Mouse (Mus musculus): Measurements from ENCODE around the gene Cd59a. TPM values are rescaled to one million over a fixed set of nuclear protein-coding genes. Genes with fewer than 3 reads are reported as not detected.
"Not testable (repeated sequence)": the region's sequence is repeated elsewhere in the genome, so short reads cannot be mapped to it uniquely, and the experiment has no call there.

The Cd59a gene
- not detected in 2 replicates for polyA plus RNA-seq (2012)

GRCm38 (mm10) chr2:104095741-104096213 is at the start of gene Cd59a:
Gene Cd59a, plus strand, starts transcription at chr2:104095801.
- no peak for TF ChIP-seq GATA1 (IDR thresholded peaks at IDR 0.05; ENCODE audit: low read length)

DNA sequence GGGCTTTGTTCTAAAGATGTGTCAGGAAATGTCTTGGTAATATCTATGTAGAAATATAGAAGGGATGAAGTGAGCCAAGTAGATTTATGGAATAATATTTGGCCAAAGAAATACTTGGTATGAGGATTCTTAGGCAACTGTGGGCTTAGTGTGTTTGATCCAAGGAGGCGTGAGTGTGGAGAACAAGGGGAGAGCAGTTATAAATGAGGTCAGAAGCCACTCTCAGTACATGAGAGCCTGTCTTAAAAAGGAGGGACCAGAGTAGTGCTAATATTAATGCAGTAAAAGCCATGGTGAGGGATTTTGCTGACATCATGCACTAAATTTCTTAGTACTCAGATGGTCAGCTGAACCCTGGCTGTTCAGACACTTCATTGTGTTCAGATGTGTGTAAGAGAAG is 37.2 kb upstream of the Cd59a start:
- TF ChIP-seq GATA1 (IDR thresholded peaks at IDR 0.05; ENCODE audit: low read length) = no peak

GRCm38 (mm10) chr2:104058954-104059353 is 36.6 kb upstream of the Cd59a start:
- TF ChIP-seq GATA1 (IDR thresholded peaks at IDR 0.05; ENCODE audit: low read length) = no peak

GRCm38 (mm10) chr2:104059786-104060185 is 35.8 kb upstream of the Cd59a start:
- TF ChIP-seq GATA1 (IDR thresholded peaks at IDR 0.05; ENCODE audit: low read length) = no peak

GRCm38 (mm10) chr2:104060996-104061395 is 34.6 kb upstream of the Cd59a start:
- TF ChIP-seq GATA1 (IDR thresholded peaks at IDR 0.05; ENCODE audit: low read length) = no peak

DNA sequence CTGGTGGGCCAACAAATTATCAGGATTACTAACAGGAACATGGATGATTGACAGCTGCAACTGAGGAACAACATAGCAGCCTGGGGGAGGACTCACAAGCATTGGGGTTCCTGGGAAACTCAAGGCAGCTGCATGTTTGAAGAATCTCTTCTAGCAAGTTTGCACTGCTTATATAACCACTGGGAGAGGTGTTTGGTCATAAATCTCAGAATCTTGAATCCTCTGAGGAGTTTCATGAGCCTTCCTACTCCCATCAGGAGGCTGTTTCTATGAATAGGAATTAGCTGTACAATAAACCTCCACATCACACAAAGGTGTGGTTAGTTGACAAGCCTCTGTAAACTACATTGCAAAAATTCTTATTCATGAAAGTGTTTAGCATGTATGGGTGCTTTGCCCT is 32.9 kb upstream of the Cd59a start:
- TF ChIP-seq GATA1 (IDR thresholded peaks at IDR 0.05; ENCODE audit: low read length) = no peak

DNA sequence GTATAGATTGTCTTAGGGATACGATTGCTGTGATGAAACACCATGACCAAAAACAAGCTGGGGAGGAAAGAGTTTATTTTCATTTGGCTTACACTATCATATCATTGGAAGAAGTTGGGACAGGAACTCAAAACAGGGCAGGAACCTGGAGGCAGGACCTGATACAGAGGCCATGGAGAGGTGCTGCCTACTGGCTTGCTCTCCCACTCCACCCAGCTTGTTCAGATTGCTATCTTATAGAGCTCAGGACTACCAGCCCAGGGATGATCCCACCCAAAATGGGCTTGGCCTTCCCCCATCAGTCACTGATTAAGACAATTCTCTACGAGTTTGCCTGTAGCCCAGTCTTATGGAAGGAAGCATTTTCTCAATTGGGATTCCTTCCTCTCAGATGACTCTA is 31.4 kb upstream of the Cd59a start:
- no peak for TF ChIP-seq GATA1 (IDR thresholded peaks at IDR 0.05; ENCODE audit: low read length)

GRCm38 (mm10) chr2:104065526-104065925 is 30.1 kb upstream of the Cd59a start, which contains the start of gene Gm10912:
Gene Gm10912, plus strand, starts transcription at chr2:104065826.
- not testable (repeated sequence) for TF ChIP-seq GATA1 (IDR thresholded peaks at IDR 0.05; ENCODE audit: low read length)

- not testable (repeated sequence) for TF ChIP-seq GATA1 (IDR thresholded peaks at IDR 0.05; ENCODE audit: low read length)
These were observed 27.2 kb upstream of the Cd59a start, which contains the start of gene Gm10799 for GRCm38 (mm10) chr2:104068450-104068849. Gene Gm10799, minus strand, starts transcription at chr2:104068550.

GRCm38 (mm10) chr2:104069704-104070185 is 25.9 kb upstream of the Cd59a start, which contains the start of gene Cd59b:
Gene Cd59b, plus strand, starts transcription at chr2:104069849.
- TF ChIP-seq GATA1 (IDR thresholded peaks at IDR 0.05; ENCODE audit: low read length) = no peak

DNA sequence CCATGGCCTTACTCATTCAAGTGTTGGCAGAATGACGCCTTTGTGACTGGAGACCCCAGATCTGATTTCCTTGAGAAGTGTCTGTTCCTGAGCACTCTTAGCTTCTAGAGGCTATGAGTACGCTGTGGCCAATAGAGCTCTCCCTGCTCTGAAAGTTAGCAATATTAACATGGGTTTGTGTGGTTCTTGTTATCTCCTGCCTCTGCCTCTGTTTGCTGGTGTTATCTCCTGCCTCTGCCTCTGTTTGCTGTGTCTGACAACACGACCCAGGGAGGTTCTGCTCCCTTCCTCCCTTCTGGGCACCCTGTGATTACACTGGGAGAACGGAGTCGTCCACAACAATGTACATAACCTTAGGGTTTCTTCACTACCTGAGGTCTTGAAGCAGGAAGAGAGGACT is 17.3 kb upstream of the Cd59a start:
- TF ChIP-seq GATA1 (IDR thresholded peaks at IDR 0.05; ENCODE audit: low read length) = peak; percentile 47

GRCm38 (mm10) chr2:104082474-104082873 is 13.1 kb upstream of the Cd59a start:
- TF ChIP-seq GATA1 (IDR thresholded peaks at IDR 0.05; ENCODE audit: low read length) = no peak

- no peak for TF ChIP-seq GATA1 (IDR thresholded peaks at IDR 0.05; ENCODE audit: low read length)
These were observed 2.3 kb upstream of the Cd59a start for GRCm38 (mm10) chr2:104093305-104093704.

DNA sequence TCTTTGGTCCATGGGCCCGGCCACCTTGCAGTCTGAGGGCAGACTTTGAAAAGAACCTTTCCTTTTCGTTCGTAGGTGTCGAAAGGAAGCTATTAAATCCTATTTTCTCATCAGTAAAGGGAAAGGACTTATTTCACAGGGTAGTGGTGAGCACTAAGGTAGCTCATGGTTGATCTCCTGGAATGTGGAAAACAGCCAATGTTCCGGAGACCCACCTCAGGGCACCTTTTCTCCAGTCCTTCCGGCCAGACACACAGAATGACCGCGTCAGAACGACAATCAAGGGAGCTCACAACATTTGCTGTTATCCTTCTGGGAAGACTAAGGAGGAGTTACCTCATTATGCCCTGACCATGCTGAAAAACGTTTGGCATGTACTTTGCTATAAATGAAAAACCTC is 655 bp downstream of the Cd59a start:
- no peak for TF ChIP-seq GATA1 (IDR thresholded peaks at IDR 0.05; ENCODE audit: low read length)

DNA sequence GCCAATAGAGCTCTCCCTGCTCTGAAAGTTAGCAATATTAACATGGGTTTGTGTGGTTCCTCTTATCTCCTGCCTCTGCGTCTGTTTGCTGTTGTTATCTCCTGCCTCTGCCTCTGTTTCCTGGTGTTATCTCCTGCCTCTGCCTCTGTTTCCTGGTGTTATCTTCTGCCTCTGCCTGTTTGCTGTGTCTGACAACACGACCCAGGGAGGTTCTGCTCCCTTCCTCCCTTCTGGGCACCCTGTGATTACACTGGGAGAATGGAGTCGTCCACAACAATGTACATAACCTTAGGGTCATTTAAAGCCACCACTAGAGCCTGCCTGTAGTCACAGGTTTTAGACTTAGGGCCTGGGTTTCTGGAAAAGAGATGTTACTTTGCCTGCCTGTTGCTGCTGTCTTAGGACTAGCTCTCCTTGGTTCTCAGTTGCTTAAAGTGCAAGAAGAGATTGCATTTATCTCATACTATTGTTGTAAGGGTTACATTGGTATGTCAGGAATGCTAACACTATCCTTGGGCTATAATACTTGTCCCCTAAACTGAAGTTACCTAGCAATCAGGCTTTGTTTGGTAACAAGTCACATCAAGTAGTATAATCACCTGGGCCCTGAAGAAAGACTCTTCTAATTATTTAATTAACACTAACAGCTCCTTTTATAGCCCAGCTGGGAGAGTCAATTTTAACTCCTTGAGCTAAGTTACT is 3.1 kb downstream of the Cd59a start:
- TF ChIP-seq GATA1 (IDR thresholded peaks at IDR 0.05; ENCODE audit: low read length) = no peak

- no peak for TF ChIP-seq GATA1 (IDR thresholded peaks at IDR 0.05; ENCODE audit: low read length)
These were observed 3.6 kb downstream of the Cd59a start for GRCm38 (mm10) chr2:104099231-104099585.

GRCm38 (mm10) chr2:104099946-104100345 is 4.3 kb downstream of the Cd59a start:
- no peak for TF ChIP-seq GATA1 (IDR thresholded peaks at IDR 0.05; ENCODE audit: low read length)
